In the genomic region with DNA sequence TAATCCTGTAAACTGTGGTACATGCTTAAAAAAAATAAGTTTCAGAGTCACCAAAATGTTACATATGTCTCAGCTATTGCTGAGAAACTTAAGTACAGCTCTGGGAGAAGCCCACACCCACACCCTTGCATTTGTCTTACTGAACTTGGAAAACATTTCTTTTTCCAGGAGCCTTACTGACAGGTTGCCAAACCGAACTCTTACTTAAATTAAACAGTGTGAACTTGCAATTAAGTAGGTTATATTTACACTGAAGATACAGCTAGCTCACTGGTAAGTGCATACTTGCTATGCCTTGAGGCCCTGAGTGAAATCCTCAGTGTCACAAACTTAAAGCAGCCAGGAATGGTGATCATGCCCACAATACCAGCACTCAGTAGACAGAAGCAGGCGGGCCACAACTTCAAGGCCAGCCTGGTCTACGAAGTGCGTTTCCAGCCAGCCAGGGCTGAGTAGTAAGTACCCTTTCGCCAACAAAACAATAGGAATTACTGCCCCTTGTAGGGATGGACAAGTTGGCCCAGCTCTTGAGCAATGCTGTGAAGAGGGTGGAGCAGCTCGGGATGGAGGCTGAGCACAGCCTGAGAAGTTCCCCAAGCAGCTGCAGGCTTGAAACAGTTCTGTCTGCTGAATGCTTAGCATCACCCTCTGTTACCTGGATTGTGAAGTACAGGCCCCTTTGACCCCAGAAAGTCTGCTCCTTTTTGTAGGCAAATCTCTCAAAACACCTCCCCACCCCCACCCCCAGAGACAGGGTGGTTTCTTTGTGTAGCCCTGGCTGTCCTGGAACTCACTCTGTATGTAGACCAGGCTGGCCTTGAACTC, we compare ENCODE assay signal across 8 mouse cellular contexts. TPM values are rescaled to one million over a fixed set of nuclear protein-coding genes. Genes with fewer than 3 reads are reported as not detected.
DNase-seq lines count a peak whose midpoint lies in the region; ATAC-seq lines count a peak whose summit lies in the region.

No protein-coding gene starts in this region.

- H3K9ac ChIP-seq in forebrain, embryonic 12.5 days = peak overlapping the region; percentile 21; the same call in 1 of the 2 replicates
- peak overlapping the region; percentile 85 for H3K9ac ChIP-seq in liver, embryonic 13.5 days

- H3K9me3 ChIP-seq in forebrain, embryonic 12.5 days = no peaks in the 10 kb centered on the region
- H3K9me3 ChIP-seq in liver, embryonic 13.5 days (replicated peaks) = no peaks in the 10 kb centered on the region

- peaks cover 31% of the 10 kb centered on the region for H3K4me1 ChIP-seq in forebrain, embryonic 12.5 days
- peaks cover 53% of the 10 kb centered on the region for H3K4me1 ChIP-seq in liver, embryonic 13.5 days (replicated peaks)

- H3K36me3 ChIP-seq in forebrain, embryonic 12.5 days (replicated peaks) = no peaks in the 10 kb centered on the region
- no peaks in the 10 kb centered on the region for H3K36me3 ChIP-seq in liver, embryonic 13.5 days

- WGBS in forebrain, embryonic 12.5 days = 47% methylated on average over 6 of the region's 6 CpGs
- 46% methylated on average over 6 of the region's 6 CpGs for WGBS in liver, embryonic 13.5 days (ENCODE audit: insufficient replicate concordance)

- peak overlapping the region; percentile 13; the same call in 1 of the 2 replicates for H3K4me2 ChIP-seq in forebrain, embryonic 12.5 days
- peak overlapping the region; percentile 16 for H3K4me2 ChIP-seq in liver, embryonic 13.5 days

- DNase-seq in adrenal gland, postnatal 14 days = peak; percentile 24
- DNase-seq in adrenal gland, postnatal 25 days = no peak
- DNase-seq in 3T3-L1 (ENCODE audit: low read depth, low spot score) = peak; percentile 57
- no peak for DNase-seq in liver, embryonic 13.5 days
- no peak for DNase-seq in B cell, adult 2 months
- DNase-seq in embryo, embryonic 11 days = no peak

- no peak overlapping the region for H3K4me3 ChIP-seq in forebrain, embryonic 12.5 days (replicated peaks)
- H3K4me3 ChIP-seq in liver, embryonic 13.5 days (replicated peaks) = no peak overlapping the region

- peak overlapping the region; percentile 94 for H3K27ac ChIP-seq in forebrain, embryonic 12.5 days
- peak overlapping the region; percentile 90 for H3K27ac ChIP-seq in liver, embryonic 13.5 days

- no peak for ATAC-seq in forebrain, embryonic 12.5 days (ENCODE audit: low FRiP score)
- ATAC-seq in liver, embryonic 13.5 days (ENCODE audit: low read depth) = no peak
- ATAC-seq in inflammation-experienced regulatory T-cells, adult 6 months = no peak

- no peaks in the 10 kb centered on the region for H3K27me3 ChIP-seq in forebrain, embryonic 12.5 days
- H3K27me3 ChIP-seq in liver, embryonic 13.5 days = no peaks in the 10 kb centered on the region

RNA-seq across cellular contexts. Expression of a gene that starts 3.6 kb away (rescaled TPM):
- total RNA-seq in adrenal gland, postnatal 14 days (2021) = 12.0 and 12.3 TPM in 2 replicates
- total RNA-seq in adrenal gland, postnatal 25 days (2021) = 18.3 and 21.8 TPM in 2 replicates
- 53.4 and 56.9 TPM in 2 replicates for polyA plus RNA-seq in forebrain, embryonic 12.5 days (2016; fragmentation: Nextera tagmentation; extraction: Ambion mirVana)
- 30.8 and 31.7 TPM in 2 replicates for polyA plus RNA-seq in liver, embryonic 13.5 days (2015; fragmentation: Nextera tagmentation; extraction: Ambion mirVana)
- polyA plus RNA-seq in inflammation-experienced regulatory T-cells, adult 6 months (2017; shearing (Covaris generic)) = 1 to 10 TPM; 2.8 to 9.1 (median 4.0) TPM

RNA-seq across cellular contexts. Expression of a gene that starts 14.1 kb away (rescaled TPM):
- total RNA-seq in adrenal gland, postnatal 14 days (2021) = 111 and 139 TPM in 2 replicates
- total RNA-seq in adrenal gland, postnatal 25 days (2021) = 143 and 163 TPM in 2 replicates
- polyA plus RNA-seq in forebrain, embryonic 12.5 days (2016; fragmentation: Nextera tagmentation; extraction: Ambion mirVana) = 103 and 121 TPM in 2 replicates
- polyA plus RNA-seq in liver, embryonic 13.5 days (2015; fragmentation: Nextera tagmentation; extraction: Ambion mirVana) = 12.5 and 15.9 TPM in 2 replicates
- 10 to 100 TPM; 26.9 to 31.5 (median 27.3) TPM for polyA plus RNA-seq in inflammation-experienced regulatory T-cells, adult 6 months (2017; shearing (Covaris generic))

RNA-seq across cellular contexts. Expression of a gene that starts 14.6 kb away (rescaled TPM):
- total RNA-seq in adrenal gland, postnatal 14 days (2021) = 19.2 and 20.6 TPM in 2 replicates
- total RNA-seq in adrenal gland, postnatal 25 days (2021) = 23.1 and 32.0 TPM in 2 replicates
- 7.4 and 11.1 TPM in 2 replicates for polyA plus RNA-seq in forebrain, embryonic 12.5 days (2016; fragmentation: Nextera tagmentation; extraction: Ambion mirVana)
- 3.5 TPM in 2 replicates for polyA plus RNA-seq in liver, embryonic 13.5 days (2015; fragmentation: Nextera tagmentation; extraction: Ambion mirVana)
- polyA plus RNA-seq in inflammation-experienced regulatory T-cells, adult 6 months (2017; shearing (Covaris generic)) = 1 to 10 TPM; 1.1 to 2.2 (median 1.3) TPM

RNA-seq across cellular contexts. Expression of a gene that starts 20.9 kb away (rescaled TPM):
- total RNA-seq in adrenal gland, postnatal 14 days (2021) = 116 and 118 TPM in 2 replicates
- total RNA-seq in adrenal gland, postnatal 25 days (2021) = 66.5 and 84.7 TPM in 2 replicates
- 7.8 and 12.3 TPM in 2 replicates for polyA plus RNA-seq in forebrain, embryonic 12.5 days (2016; fragmentation: Nextera tagmentation; extraction: Ambion mirVana)
- polyA plus RNA-seq in liver, embryonic 13.5 days (2015; fragmentation: Nextera tagmentation; extraction: Ambion mirVana) = 1.9 TPM in 2 replicates
- 1 to 10 TPM; 5.2 to 6.2 (median 6.1) TPM for polyA plus RNA-seq in inflammation-experienced regulatory T-cells, adult 6 months (2017; shearing (Covaris generic))

RNA-seq across cellular contexts. Expression of a gene that starts 28.7 kb away (rescaled TPM):
- 17.1 and 18.8 TPM in 2 replicates for total RNA-seq in adrenal gland, postnatal 14 days (2021)
- total RNA-seq in adrenal gland, postnatal 25 days (2021) = 9.7 and 11.8 TPM in 2 replicates
- polyA plus RNA-seq in forebrain, embryonic 12.5 days (2016; fragmentation: Nextera tagmentation; extraction: Ambion mirVana) = 163 and 169 TPM in 2 replicates
- polyA plus RNA-seq in liver, embryonic 13.5 days (2015; fragmentation: Nextera tagmentation; extraction: Ambion mirVana) = 116 and 123 TPM in 2 replicates
- 10 to 100 TPM in 2 of 3 experiments, 1 to 10 TPM in 1; 5.8 to 74.0 (median 12.9) TPM for polyA plus RNA-seq in inflammation-experienced regulatory T-cells, adult 6 months (2017; shearing (Covaris generic))

Comparison
In these comparisons a context has a peak if more than half of its experiments do, and no peak if none do; other contexts are left out.
1. DNase-seq: peak in adrenal gland, postnatal 14 days (single experiment) and 3T3-L1 (single experiment); none in adrenal gland, postnatal 25 days (single experiment), liver, embryonic 13.5 days (single experiment), B cell, adult 2 months (0 of 2) and embryo, embryonic 11 days (single experiment).